Mouse (Mus musculus) splenic B cell, adult 2 months (primary cell): ENCODE results near the gene Ntn4.

Experiments used
- DNase-seq: peaks from one replicate; pipeline ENCODE4 v3.0.0-alpha.2; 2011; ENCODE audit warnings: low read depth, low spot score
- H3K27me3 ChIP-seq: 2 replicates; pipeline ENCODE4 v1.6.1; 2012; ENCODE audit warnings: mild to moderate bottlenecking, low read length, moderate library complexity, mixed read lengths; ENCODE audit not compliant: control insufficient read depth, poor library complexity, insufficient read depth, severe bottlenecking
- H3K36me3 ChIP-seq: 2 replicates; pipeline ENCODE4 v1.6.1; 2012; ENCODE audit warnings: mild to moderate bottlenecking, low read length, moderate library complexity, mixed read lengths; ENCODE audit not compliant: control insufficient read depth, poor library complexity, insufficient read depth, severe bottlenecking

Ntn4 gene

DNA sequence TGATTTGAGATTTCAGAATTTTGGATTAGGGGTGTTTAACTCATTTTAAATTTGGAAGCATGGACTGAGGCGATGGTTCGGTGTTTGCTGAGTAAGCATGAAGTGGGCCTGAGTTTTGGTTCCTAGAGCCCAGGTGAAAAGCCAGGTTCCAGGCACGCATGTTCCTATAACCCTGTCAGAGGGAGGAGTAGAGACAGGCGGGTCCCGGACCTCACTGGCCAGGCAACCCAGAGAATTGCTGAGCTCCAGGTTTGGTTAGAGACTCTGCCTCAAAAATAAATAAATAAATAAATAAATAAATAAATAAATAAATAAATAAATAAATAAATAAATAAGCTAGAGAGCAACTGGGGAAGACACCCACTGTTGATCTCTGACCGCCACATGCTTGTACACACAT is 46.1 kb downstream of the Ntn4 start:
- DNase-seq = no peak
- H3K27me3 ChIP-seq = no peaks in the 10 kb centered on the region
- no peaks in the 10 kb centered on the region for H3K36me3 ChIP-seq

DNA sequence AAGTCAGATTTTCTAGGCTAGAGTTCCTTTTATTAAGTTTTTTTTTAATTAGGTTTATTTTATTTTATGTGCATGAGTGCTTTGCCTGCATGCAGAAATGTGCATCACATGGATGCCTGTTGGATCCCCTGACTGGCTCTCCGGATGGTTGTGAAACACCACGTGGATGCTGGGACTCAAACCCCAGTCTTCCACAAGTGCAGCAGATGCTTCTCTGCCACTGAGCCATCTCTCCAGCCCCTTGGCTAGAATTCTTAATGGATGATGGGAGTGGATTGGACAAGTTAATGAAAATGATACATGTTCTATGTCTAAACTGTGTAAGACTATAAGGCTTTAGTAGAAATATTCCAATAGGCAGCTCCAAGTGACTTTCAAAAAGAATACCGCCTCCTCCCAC is 47.3 kb downstream of the Ntn4 start:
- H3K36me3 ChIP-seq = no peaks in the 10 kb centered on the region
- DNase-seq = no peak

GRCm38 (mm10) chr10:93688306-93689171 is 48.1 kb downstream of the Ntn4 start:
- H3K27me3 ChIP-seq = no peaks in the 10 kb centered on the region
- peak; percentile 24 for DNase-seq
- H3K36me3 ChIP-seq = no peaks in the 10 kb centered on the region

More for the DNA sequence above, 47.3 kb downstream of the Ntn4 start:
- H3K27me3 ChIP-seq = no peaks in the 10 kb centered on the region

DNA sequence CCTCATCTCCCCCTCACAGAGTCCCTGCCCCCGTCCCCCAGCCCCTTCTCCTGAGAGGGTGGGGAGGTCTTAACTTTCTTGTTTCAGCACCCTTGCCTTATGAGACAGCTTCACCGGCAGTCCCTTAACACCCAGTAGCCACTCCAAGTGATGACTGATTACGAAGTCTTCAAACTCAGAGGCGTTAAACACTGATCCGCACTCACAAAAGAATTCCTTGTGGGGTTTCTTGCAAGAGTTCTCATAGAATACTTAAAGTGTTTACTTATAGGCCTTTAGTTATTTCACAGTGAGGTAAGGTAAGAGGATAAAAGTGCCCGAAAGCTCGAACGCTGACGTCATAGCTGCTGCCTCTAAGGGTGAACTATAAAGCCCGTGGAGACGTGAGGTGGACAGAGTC is 50.9 kb downstream of the Ntn4 start:
- no peak for DNase-seq
- H3K36me3 ChIP-seq = no peaks in the 10 kb centered on the region

GRCm38 (mm10) chr10:93695043-93695791 is 54.7 kb downstream of the Ntn4 start:
- DNase-seq = no peak
- no peaks in the 10 kb centered on the region for H3K27me3 ChIP-seq

More for the DNA sequence above, 50.9 kb downstream of the Ntn4 start:
- H3K27me3 ChIP-seq = no peaks in the 10 kb centered on the region

GRCm38 (mm10) chr10:93696001-93696400 is 55.5 kb downstream of the Ntn4 start:
- Histone ChIP-seq H3K36me3 (no peaks in the 10 kb centered on the region), H3K27me3 (no peaks in the 10 kb centered on the region)

More at GRCm38 (mm10) chr10:93695043-93695791, 54.7 kb downstream of the Ntn4 start:
- no peaks in the 10 kb centered on the region for H3K36me3 ChIP-seq

DNA sequence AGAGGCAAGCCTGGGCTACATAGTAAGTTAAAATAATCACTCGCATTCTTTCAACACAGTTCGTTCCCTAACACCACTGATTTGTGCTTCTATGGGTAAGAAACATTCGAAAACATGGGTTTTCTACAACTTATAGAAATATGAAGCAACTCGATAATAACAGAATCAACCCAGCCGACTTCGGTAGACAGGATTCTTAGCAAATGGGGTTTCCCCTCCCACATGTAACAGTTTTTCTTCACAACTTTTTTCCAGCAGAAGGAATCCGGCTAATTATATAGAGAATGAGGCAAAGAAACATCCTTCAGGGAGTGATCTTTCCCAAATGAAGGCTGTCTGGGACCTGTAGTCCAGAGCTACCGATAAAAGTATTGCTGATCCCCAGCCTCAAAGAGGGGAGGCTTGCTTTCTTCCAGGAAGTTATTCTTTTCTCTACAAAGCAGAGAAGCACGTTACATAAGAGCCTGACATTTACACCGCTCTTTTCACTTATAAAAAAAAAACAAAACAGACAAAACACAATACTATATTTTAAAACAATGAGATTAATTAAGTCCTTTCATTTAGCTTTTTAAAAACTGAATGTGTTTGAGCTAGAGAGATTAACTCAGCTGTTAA is 57.5 kb downstream of the Ntn4 start:
- Histone ChIP-seq H3K27me3 (no peaks in the 10 kb centered on the region), H3K36me3 (no peaks in the 10 kb centered on the region)
- no peak for DNase-seq

More at GRCm38 (mm10) chr10:93696001-93696400, 55.5 kb downstream of the Ntn4 start:
- DNase-seq = no peak

DNA sequence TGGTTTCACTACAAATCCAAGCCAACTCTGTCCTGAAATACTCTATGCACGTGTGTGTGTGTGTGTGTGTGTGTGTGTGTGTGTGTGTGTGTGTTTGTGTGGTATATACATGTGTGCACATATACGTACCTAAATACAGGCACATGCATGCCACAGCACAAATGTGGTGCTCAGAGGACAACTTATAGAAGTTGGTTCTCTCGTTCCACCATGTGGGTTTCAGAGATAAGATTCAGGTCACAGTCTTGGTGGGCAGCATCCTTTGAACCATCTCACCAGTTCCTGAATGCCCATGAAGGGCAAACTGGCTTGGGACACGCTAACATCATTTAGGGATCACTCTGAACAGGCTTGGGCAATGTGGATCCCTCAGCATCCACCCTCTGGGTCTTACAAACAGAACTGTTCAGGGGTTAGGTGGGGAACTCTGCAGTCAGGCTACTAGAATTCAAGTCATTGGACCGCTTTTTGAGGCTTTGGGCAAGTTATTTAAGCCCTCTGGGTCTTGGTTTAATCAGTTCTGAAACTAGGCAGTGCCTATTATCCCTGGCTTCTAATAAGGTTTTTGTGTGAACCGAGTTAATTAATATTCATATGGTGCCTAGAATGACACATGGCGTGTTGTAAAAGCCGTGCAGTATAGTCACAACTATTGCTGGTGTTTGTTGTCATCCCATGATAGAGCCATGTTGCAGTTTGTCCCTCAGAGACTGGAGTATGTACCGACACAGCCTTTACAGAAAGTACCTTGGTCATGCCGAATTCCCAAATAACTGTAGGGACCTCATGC is 59.4 kb downstream of the Ntn4 start:
- H3K36me3 ChIP-seq = no peaks in the 10 kb centered on the region
- no peaks in the 10 kb centered on the region for H3K27me3 ChIP-seq
- DNase-seq = no peak

DNA sequence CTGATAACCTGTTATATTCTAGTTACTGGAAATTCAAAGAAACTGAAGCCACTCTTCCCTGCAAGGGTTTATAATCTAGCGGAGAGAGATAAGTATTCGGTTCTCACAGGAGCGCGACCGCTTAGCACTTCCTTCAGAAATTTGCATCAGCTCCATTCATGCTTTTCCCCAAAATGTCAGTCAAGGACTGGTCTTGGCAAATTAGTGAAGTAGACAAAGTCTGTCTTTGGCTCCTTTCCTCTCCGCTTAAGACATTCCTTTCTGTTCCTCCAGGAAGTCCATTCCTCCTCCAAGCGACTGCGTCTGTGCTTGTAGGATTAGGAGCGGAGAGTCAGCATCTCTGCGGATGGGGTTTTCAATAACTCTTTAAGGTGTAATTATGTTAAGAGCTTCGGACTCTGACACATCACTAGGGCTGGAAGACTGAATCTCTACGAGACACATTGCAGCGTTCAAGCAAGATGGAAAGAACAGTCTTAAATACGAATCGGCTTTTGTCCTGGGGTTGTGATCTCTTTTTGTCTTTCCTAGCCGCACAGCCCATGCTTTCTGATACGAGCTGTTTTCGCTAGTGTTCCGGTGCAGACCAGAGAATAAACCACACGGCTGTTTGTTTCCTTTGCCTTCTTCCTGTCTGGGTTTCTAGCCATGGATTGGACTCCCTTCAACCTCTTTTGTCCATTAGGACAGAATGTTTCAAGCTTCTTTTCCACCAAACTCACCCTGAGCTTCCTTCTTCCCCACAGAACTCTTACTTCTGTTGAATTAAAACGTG is 60.3 kb downstream of the Ntn4 start:
- DNase-seq = peak; percentile 6
- Histone ChIP-seq H3K27me3 (no peaks in the 10 kb centered on the region), H3K36me3 (no peaks in the 10 kb centered on the region)

- no peak for DNase-seq
- Histone ChIP-seq H3K27me3 (no peaks in the 10 kb centered on the region), H3K36me3 (no peaks in the 10 kb centered on the region)
Observed at GRCm38 (mm10) chr10:93703946-93704345, 63.5 kb downstream of the Ntn4 start.

GRCm38 (mm10) chr10:93707149-93708075 is 66.9 kb downstream of the Ntn4 start:
- Histone ChIP-seq H3K36me3 (no peaks in the 10 kb centered on the region), H3K27me3 (no peaks in the 10 kb centered on the region)
- no peak for DNase-seq

DNA sequence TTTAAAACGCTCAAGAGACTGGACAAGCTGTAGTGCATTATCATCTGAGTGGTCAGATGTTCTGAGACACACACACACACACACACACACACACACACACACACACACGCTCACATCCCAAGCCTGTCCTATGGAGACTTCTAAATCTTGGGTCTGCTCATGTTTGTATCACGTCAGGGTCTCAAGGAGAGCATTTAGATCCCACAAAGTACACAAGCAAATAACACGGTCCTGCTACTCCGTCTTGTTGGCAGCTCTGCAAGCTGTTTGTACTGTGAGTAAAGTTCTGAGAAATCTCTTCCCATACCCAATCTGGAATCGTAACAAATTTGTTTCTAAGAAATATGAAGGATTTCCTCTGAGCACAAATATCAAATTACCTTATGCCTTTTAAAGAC is 67.6 kb downstream of the Ntn4 start:
- H3K27me3 ChIP-seq = no peaks in the 10 kb centered on the region
- DNase-seq = no peak
- no peaks in the 10 kb centered on the region for H3K36me3 ChIP-seq

DNA sequence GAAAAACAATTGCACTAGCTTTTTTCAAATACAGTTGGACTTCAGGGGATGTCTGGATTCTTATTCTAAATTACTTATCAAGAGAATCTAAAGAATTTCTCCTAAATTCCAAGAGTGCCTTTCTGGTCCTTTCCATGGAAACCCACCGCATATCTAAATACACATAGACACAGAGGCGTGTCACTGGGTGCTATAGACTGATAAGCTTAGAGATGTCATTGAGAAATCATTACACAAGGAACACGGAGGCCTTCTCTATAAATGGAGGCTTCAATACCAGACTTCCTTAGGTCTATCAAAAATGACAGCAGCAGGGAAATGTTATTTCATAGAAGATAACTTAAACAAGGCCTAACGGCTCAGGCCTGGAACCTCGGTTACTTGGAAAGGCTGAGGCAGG is 68.0 kb downstream of the Ntn4 start:
- H3K36me3 ChIP-seq = no peaks in the 10 kb centered on the region
- DNase-seq = no peak
- H3K27me3 ChIP-seq = no peaks in the 10 kb centered on the region
